In the genomic region with DNA sequence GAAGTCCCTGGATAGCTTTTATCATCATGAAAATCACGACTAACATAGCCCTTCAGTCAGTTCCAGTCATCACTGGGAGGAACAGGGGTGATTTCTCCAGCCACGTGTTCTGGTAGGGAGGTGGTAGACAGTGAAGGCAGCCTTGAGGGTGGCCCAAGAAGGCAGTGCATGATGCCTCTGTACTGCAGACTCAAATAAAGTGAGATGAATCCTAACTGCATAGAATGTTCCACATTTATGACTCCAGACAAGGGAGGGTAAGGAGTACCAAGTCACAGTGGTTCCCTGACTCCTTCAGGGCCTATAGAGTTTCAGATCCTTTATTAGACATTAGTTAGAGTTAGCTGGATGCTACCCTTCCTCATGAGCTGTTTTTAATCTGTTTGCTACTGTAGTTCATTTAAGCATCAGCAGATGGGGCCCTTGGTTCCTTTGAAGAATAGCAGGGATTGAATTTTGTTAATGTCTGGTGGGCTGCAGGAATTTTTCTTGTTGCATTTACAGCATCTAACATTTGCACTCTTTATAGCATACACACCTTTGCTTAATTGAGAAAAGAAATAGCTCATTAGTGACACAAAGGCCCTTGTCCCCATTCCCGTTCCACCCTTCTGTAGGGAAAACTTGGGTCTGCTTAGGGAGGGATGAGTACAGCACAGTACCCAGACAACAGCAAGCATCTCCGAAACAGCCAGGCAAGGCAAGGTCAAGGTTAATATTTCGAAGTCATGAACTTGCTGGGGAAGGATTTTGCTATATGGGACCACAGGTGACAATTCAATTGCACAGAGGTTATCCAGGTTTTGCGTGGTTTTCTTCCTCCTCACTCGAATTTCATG, we compare ENCODE assay signal across 11 mouse cellular contexts.
A peak's percentile ranks its signal among the peaks of the same experiment; 100 is the strongest.
DNase-seq lines count a peak whose midpoint lies in the region; ATAC-seq and TF ChIP-seq lines count a peak whose summit lies in the region.
"Had no signal": no experiment of that assay in that cellular context is flagged by ENCODE, and none has a peak within 500 bp of the region (broad histone marks: within the 10 kb centered on the region; RNA-seq: fewer than 3 reads in every experiment).

No protein-coding gene starts in this region.

- H3K4me2 ChIP-seq in limb, embryonic 11.5 days (ENCODE audit: low read depth, severe bottlenecking): no peak overlapping the region
- no peak overlapping the region for H3K4me2 ChIP-seq in midbrain, embryonic 15.5 days
- H3K4me2 ChIP-seq: embryonic facial prominence, embryonic 15.5 days; heart, embryonic 12.5 days had no signal

- ATAC-seq in frontal cortex, adult (ENCODE audit: low TSS enrichment): peak; percentile 62; the same call in 1 of the 2 replicates
- ATAC-seq in limb, embryonic 11.5 days (ENCODE audit: insufficient number of reproducible peaks, low FRiP score, low TSS enrichment, low read depth): no peak
- peak; percentile 50; the same call in 1 of the 2 replicates for ATAC-seq in midbrain, embryonic 15.5 days (replicated peaks)

- no peak for TF ChIP-seq CTCF in lung, adult 2 months (IDR thresholded peaks at IDR 0.05; ENCODE audit: insufficient read depth, low read length)

- TF ChIP-seq POLR2A in lung, adult 2 months (IDR thresholded peaks at IDR 0.05; ENCODE audit: borderline replicate concordance, extremely low read depth, low read depth, low read length): no peak

- no peaks in the 10 kb centered on the region for H3K36me3 ChIP-seq in limb, embryonic 11.5 days (ENCODE audit: control insufficient read depth, insufficient read depth, low read length)
- H3K36me3 ChIP-seq in limb, embryonic 10.5 days: no peaks in the 10 kb centered on the region
- no peaks in the 10 kb centered on the region for H3K36me3 ChIP-seq in midbrain, embryonic 15.5 days (replicated peaks)
- H3K36me3 ChIP-seq: embryonic facial prominence, embryonic 15.5 days; heart, embryonic 12.5 days had no signal

- 69% methylated on average over 7 of the region's 7 CpGs for WGBS in limb, embryonic 11.5 days
- 73% methylated on average over 7 of the region's 7 CpGs for WGBS in limb, embryonic 10.5 days
- WGBS in midbrain, embryonic 15.5 days: 77% methylated on average over 7 of the region's 7 CpGs
- WGBS in lung, adult 2 months: 70% methylated on average over 7 of the region's 7 CpGs

- H3K4me1 ChIP-seq in limb, embryonic 11.5 days (ENCODE audit: control insufficient read depth, insufficient read depth, low read length): no peaks in the 10 kb centered on the region
- H3K4me1 ChIP-seq in limb, embryonic 10.5 days: no peaks in the 10 kb centered on the region
- H3K4me1 ChIP-seq in midbrain, embryonic 15.5 days: no peaks in the 10 kb centered on the region
- no peaks in the 10 kb centered on the region for H3K4me1 ChIP-seq in lung, adult 2 months (ENCODE audit: control insufficient read depth, insufficient read depth, low read length)
- H3K4me1 ChIP-seq: embryonic facial prominence, embryonic 15.5 days; heart, embryonic 12.5 days; megakaryocyte, embryonic 14.5 days had no signal

- intact Hi-C loops in gastrocnemius, postnatal 14 days (cut with DNase I; ENCODE audit: low total_unique reads): no loop called here

- DNase-seq in frontal cortex, postnatal 25 days (ENCODE audit: low spot score in 2 of 2): no peak
- peak; percentile 23 for DNase-seq in limb, embryonic 11.5 days (ENCODE audit: low spot score)
- DNase-seq in limb, embryonic 10.5 days (ENCODE audit: low spot score): no peak
- peak; percentile 48 for DNase-seq in embryo, embryonic 10.5 days (ENCODE audit: low spot score)
- no peak for DNase-seq in gastrocnemius, postnatal 14 days
- DNase-seq in lung, adult 2 months: no peak

- no peaks in the 10 kb centered on the region for H3K27me3 ChIP-seq in limb, embryonic 11.5 days (ENCODE audit: control insufficient read depth, insufficient read depth, low read length)
- H3K27me3 ChIP-seq in limb, embryonic 10.5 days (ENCODE audit: low read depth, poor library complexity, severe bottlenecking): no peaks in the 10 kb centered on the region
- H3K27me3 ChIP-seq in midbrain, embryonic 15.5 days (replicated peaks): no peaks in the 10 kb centered on the region
- H3K27me3 ChIP-seq: embryonic facial prominence, embryonic 15.5 days; heart, embryonic 12.5 days; megakaryocyte, embryonic 14.5 days had no signal

- no peak overlapping the region for H3K27ac ChIP-seq in limb, embryonic 11.5 days (replicated peaks; ENCODE audit: low read depth, low read length)
- H3K27ac ChIP-seq in limb, embryonic 10.5 days: no peak overlapping the region
- no peak overlapping the region for H3K27ac ChIP-seq in midbrain, embryonic 15.5 days
- H3K27ac ChIP-seq: embryonic facial prominence, embryonic 15.5 days had no signal

- no peaks in the 10 kb centered on the region for H3K9me3 ChIP-seq in limb, embryonic 11.5 days (ENCODE audit: control insufficient read depth, low read length)
- no peaks in the 10 kb centered on the region for H3K9me3 ChIP-seq in limb, embryonic 10.5 days (replicated peaks)
- no peaks in the 10 kb centered on the region for H3K9me3 ChIP-seq in midbrain, embryonic 15.5 days
- H3K9me3 ChIP-seq: embryonic facial prominence, embryonic 15.5 days; heart, embryonic 12.5 days; megakaryocyte, embryonic 14.5 days had no signal

- H3K4me3 ChIP-seq in limb, embryonic 11.5 days (ENCODE audit: low read depth, low read length): no peak overlapping the region
- H3K4me3 ChIP-seq in limb, embryonic 10.5 days: no peak overlapping the region
- no peak overlapping the region for H3K4me3 ChIP-seq in midbrain, embryonic 15.5 days
- H3K4me3 ChIP-seq in lung, adult 2 months (replicated peaks; ENCODE audit: extremely low read depth, low read depth, low read length): no peak overlapping the region
- H3K4me3 ChIP-seq: embryonic facial prominence, embryonic 15.5 days; heart, embryonic 12.5 days; megakaryocyte, embryonic 14.5 days had no signal

- H3K9ac ChIP-seq in limb, embryonic 11.5 days (ENCODE audit: low read length): no peak overlapping the region
- no peak overlapping the region for H3K9ac ChIP-seq in midbrain, embryonic 15.5 days
- H3K9ac ChIP-seq: embryonic facial prominence, embryonic 15.5 days; heart, embryonic 12.5 days had no signal

Comparison
In these comparisons a context has a peak if more than half of its experiments do, and no peak if none do; other contexts are left out.
1. DNase-seq: peak in limb, embryonic 11.5 days (single experiment) and embryo, embryonic 10.5 days (single experiment); none in frontal cortex, postnatal 25 days (0 of 2), limb, embryonic 10.5 days (single experiment), gastrocnemius, postnatal 14 days (single experiment) and lung, adult 2 months (single experiment).